Mouse (Mus musculus) heart, postnatal 25 days (tissue): Measurements from ENCODE around the gene Susd1. TPM values are rescaled to one million over a fixed set of nuclear protein-coding genes. Genes with fewer than 3 reads are reported as not detected.
"Not testable (repeated sequence)": the region's sequence is repeated elsewhere in the genome, so short reads cannot be mapped to it uniquely, and the experiment has no call there.

Source experiments
- DNase-seq: peaks from one replicate; pipeline ENCODE4 v3.0.0; 2022; ENCODE audit warnings: low spot score
- intact Hi-C: fragments of 180-260 bp; cut with DNase I; formaldehyde crosslinking; loops from one replicate; pipeline ENCODE4 v1.15.1; 2025
- total RNA-seq, 2 experiments: library from RNA; stranded (reverse); gene quantifications; 2 replicates each; pipeline ENCODE4 v1.2.3; 2021

Gene Susd1
- total RNA-seq, 2 experiments from 2014 or later = 0.94 to 1.6 TPM

DNA sequence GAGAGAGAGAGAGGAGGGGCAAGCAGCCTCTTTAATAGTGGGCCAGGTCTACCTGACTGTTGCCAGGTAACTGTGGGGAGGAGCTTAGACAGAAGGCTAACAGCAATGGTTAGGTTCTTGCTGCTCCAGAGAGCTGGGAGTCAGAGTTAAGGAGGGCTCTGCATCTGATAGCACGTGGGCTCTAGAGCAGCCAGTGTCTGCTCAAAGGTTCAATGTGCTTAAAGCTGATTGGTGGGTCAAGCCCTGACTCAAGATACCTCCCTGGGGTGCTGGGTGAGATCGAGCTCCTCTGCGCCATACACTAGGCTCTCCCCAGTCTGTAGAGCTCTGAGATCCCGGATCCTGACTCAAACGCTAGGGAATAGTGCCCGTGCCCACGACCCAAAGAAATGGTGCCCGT, 136.0 kb downstream of the Susd1 start:
- DNase-seq = no peak
- intact Hi-C loops = no loop called here

DNA sequence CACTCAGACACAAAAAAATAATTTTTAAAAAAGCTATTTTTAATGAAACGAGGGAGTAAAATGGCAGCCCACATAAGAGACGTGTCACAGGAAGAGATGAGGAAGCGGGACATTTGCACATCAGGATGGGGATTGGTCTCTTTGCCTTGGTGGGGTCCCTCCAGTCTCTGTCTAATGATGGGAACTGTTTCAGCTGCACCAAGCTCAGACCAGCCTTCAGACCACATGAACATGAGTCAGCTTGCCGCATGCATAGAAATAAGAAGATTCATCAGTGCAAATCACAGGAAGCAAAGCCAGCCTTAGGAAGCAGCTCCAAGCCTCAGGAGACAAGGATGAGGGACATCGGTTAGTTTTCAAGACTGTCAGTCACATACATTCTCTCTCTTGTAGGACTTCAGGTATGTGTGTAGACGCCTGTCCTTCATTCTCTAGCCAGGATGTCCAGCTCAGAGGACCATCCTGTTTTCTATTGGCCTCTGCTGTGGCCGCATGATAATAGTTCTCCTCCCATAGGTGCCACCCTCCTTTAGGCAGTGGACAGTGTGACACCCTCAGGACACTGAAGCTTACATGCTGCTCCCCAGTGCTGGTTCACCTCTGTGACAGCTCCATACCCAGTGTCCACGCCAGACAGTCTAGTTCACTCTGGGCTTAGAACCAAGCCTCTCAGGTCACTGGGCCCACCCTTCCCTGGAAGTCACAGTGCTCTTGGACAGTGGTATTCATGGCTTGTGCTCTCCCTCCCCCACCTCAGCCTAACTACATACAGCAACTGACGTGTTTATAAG, 137.2 kb downstream of the Susd1 start:
- intact Hi-C loops = no loop called here
- no peak for DNase-seq

DNA sequence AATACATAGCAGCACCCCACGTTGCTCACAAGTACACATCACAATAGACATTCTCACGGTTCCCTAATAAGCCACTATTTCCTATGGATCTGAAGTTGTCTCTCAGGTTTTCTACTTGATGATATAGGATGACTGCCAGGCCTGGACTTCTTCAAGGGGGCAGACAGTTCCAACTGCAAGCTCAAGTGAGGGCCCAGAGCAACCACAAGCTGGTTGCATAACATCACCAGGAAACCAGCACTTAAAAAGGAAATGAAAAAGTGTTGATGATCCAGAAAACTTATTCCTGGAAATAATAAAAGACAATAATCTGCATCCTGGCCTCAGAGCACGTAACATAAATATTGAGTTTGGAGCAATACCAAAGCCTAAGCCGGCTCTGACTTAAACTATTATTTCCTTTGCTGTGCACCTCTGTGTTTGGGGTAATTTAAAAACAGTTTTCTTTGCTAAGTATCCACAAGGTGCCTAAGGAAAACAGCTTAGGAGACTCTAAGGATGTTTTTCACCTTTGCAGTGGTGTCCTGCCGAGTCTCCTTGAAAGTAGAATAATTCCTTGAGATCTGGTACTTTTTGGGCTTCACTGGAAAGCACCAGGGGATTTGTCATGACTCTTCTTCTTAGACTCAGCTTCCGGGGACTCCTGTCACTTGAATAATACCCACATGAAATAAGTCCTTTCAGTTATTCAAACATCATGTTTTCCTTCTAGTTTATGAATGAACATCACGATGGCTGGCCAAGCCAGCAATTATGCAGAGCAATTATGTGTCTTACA, 139.5 kb downstream of the Susd1 start:
- DNase-seq = no peak
- intact Hi-C loops = no loop called here

DNA sequence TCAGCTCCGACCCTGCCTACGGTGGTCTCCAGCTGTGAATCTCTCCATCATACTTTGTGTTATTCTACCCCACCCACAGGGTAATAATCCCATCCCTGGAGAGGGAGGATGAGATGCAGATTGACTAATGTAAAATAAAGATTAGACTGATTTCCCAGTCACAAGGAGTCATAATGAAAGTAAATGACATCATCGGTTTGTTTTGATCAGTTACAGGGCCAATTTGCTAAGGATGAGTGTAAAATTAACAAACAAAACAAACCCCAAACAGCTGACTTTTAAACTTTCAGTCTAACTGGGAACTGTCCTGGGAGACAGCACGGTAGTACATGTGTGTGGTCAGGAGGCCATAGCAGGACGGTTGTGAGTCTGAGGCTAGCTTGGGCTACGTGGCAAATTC, 143.3 kb downstream of the Susd1 start:
- intact Hi-C loops = no loop called here
- DNase-seq = no peak

DNA sequence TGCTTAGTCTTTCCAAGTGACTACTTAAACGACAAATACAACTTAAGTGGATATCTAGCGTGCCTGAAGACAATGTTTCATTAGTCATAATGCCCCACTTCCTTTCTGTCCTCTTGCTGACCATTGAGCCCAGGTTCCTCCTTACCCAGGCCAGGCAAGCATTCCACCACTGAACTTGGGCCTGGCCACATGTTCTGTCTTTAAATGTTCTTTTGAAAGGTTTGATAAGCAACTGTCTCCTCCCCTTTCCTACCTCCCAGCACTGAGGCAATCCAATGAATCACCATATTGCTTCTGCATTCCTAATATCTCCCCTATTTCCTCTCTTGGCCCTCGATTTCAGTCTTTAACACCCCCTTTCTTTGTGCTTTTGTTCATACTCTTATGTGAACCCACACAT, 143.8 kb downstream of the Susd1 start:
- intact Hi-C loops = no loop called here
- no peak for DNase-seq

DNA sequence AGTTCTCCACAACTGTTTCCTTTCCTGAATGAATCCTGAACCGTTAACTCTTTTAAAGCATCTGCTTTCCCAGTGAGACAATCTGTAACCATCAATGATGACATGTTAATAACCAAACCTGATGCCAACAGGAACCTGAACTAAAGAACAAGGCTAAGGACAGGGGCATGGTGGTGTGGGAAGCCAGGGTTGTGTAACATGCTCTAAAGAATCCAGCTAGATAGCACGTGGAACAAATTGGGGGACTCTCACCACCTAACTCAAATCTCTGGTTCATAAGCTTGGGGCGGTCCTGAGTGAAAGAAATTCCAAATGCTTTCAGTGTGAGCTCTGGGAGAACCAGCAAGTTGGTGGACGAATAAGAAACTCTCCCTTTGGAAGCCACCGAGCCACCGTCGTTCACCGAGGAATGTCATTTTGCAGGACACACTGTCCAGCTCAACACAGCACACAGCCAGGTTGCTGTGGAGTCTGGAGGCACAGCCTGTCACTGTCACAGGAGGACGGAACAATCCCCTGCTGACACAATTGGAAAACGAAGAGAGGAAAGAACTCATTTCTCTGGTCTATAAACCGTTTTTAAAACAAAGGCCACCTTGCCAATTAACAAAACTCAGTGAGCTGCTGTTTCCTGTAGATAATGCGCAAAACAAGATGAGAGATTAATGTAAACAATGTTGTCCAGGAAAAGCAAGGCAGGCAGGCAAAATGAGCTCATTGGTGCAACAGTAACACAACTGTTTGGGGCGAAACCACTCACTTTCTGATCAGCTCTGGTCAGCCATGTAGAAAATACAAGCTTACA, 146.3 kb downstream of the Susd1 start:
- intact Hi-C loops = no loop called here
- DNase-seq = no peak

DNA sequence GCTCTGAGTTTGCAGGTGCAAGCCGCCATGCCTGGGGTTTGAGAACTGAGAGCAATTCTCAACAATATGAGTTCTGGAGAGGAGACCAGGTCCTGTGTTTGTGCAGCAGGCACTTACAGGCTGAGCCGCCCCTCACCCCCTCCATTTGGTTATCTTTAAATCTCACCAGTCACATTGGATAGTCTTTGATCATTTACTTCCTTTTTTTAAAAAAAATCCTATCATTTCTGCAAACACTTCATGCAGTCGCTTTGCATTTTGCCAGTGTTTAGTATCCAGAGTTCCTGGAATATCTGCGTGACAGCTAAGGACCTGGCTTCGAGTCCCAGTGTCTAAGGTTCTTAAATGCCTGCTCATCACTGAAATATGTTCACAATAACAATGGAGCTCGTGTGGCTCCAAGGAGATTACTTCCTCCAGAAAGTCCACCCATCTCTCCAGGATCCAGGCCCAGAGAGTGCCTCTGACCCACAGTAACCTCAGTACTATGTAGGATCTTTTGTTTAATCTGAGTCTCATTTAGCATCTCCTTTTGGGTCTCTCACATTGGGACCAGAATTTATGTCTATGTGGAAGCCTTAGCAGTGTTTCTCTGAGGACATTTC, 147.4 kb downstream of the Susd1 start:
- intact Hi-C loops = no loop called here
- DNase-seq = no peak

DNA sequence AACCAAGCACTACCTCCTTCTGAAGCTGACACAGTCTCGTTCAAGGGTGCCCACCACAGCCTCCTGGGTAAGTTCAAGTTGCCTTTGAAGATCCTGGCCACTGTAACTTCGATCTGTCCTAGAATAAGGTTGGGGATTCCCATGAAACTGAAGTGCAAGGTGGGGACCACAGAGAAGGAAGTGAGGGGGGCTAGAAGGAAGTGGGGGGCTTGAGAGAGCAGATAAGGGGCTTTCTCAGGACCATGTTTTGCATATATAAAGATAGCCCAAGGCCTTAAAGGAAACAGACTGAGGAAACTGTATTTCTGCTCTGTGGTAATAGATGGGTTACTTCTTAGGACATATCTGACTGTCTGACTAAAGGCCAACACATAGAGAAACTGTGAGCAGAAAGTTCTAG, 151.3 kb downstream of the Susd1 start:
- no peak for DNase-seq
- intact Hi-C loops = no loop called here

DNA sequence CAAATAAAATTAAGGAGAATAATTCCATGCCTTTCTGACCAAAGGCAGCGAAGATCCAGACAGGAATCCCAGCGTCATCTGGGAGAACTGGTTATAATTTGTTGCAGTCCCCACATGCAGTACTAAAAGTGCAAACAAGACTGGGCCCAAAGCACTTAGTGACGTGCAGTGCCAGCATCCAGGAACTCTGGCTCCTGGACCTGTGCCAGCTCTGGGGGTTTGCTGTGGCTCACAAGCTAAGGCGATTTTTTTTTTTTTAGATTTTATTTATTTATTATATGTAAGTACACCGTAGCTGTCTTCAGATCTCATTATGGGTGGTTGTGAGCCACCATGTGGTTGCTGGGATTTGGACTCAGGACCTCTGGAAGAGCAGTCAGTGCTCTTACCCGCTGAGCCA, 152.1 kb downstream of the Susd1 start:
- DNase-seq, intact Hi-C loops: not testable (repeated sequence)

DNA sequence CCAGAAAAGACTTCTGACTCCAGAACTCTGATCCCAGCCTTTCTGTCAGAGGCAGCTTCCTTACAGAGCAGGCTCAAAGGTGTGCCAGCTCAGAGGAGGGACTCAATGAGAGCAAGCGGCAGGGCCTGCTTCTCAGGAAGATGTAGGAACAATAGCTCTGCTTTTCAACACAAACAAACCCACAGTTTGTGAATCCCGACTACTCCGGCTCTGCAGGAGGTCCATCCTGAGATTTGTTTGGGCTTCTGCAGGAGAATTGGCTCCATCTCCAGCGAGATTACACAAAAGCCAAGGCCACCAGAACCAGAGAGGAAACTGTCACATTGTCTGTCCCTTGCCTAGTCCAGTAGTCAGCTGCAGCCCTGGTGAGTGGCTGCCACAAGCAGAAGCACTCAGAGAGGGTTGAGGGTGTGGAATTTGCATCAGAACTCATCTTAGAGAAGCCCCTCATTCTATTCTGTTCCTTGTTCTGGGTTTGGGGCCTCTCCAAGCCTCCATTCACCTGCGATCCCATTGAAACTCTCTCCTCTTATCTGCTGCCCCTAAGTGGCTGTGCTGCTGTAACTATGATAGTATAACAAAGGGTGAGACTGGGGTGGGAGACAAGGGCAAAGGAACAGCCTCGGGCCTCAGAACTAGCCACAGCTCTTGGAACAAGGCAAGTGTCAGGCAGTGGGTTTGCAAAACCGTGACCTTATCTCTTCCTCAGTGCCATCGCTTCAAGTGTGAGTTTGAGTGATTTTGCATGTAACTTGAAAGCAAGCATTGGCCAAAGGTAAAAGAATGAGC, 155.5 kb downstream of the Susd1 start:
- intact Hi-C loops = no loop called here

DNA sequence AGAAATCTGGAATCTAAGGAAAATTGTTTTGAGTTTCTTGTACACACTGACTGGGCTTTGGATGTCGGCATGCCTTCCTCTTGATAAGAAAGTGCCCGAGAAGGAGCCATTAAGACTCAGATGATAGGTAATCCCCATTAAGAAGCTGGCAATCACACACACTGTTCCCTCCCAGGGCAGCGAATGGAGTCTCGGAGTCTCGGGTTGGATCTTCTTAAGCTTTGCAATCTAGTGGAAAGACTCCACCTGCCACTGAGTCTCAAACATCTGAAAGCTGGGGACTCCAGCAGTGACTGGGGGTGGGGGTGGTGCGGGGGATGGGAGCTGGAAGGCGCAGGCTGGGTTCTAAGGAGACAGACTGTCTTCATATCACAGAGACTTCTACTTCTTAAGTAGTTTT, 156.3 kb downstream of the Susd1 start:
- intact Hi-C loops = no loop called here
- no peak for DNase-seq

More for the DNA sequence above, 155.5 kb downstream of the Susd1 start:
- no peak for DNase-seq

DNA sequence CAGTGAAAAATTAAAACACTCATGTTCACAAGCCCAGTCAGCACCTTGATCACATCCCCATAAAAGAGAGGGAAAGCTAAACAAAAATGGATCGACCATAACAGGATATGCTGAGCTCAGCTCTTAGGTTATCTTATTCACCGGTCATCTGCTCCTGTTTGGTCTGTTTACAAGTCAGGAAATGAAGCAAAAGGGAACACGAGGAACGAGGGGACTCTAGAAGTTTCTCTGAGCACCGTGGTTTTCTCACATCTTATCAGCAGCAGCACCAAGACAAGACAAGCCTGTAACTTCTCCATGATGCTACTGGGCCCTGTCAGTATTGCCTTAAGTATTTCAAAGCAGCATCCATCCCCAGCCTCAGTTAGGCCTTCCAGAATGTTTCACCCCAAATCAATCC, 157.6 kb downstream of the Susd1 start:
- intact Hi-C loops = no loop called here

DNA sequence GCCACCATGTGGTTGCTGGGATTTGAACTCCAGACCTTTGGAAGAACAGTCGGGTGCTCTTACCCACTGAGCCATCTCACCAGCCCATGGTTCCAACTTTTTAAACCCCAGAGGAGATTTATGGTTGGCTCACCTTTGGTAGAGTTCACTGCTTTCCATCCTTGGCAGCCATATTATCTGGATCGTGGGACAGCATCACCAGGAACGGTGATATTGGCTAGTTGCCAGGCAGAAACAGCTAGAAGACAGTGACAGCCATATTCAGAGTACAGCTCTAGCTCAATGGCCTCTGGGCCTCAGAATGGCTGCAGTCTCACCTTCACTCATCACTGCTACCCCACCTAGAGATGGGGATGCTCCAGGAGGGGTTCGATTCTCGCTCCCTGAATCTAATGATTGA, 159.3 kb downstream of the Susd1 start:
- DNase-seq = no peak
- intact Hi-C loops = no loop called here

More for the DNA sequence above, 157.6 kb downstream of the Susd1 start:
- DNase-seq = no peak

DNA sequence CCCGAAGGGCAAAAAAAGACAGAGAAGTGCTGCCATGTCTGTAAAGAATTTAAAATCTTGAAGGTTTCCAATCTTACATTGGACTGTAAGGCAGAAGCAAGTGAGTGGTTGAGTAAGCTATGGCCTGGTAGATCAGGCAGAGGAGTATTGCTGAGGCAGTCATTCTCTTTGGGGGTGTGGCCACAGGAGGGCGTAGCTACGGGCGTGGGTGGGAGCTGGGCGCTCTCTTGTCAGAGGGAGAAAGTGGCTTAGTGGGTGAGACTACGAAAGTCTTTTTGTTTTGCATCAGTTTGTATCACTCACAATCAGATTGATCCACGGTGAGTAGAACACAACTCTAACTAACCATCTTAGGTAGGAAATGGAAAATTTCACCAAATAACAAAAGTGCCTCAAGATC, 160.0 kb downstream of the Susd1 start:
- intact Hi-C loops = no loop called here
- DNase-seq = no peak

DNA sequence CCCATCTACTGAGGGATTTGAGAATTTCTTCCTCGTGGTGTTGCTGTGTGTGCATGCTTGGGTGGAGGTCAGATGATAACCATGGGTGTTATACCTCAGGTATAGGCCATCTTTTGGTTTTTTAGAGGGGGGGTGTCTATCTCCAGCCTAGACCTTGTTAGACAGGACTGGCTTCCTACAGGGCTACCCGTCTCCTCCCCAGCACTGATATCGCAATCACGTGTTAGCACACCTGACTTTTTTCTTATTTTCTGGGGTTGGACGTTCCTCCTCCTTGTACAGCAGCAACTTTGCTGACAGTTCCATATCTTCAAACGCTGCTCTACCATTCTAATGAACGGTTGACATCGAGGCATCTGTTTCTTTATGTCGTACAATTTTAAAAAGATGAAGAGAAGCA, 160.5 kb downstream of the Susd1 start:
- DNase-seq = no peak
- intact Hi-C loops = no loop called here

DNA sequence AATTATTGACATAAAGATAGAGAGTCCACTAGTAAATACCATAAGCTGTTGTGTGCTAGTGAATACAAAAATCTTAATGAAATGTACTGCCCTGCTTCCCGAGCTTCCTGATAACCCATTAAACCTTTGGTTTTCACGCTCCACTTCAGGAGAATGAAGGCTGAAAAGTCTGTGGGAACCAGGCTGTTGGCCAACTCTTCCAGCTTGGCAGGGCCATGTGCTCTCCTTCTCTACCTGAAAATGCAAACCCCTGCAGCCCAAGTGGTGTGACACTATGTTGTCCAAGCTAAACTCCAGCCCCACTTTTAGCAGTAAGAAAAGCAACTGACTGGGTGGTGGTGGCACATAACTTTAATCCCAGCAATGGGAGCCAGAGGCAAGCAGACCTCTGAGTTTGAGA, 162.5 kb downstream of the Susd1 start:
- DNase-seq = no peak
- intact Hi-C loops = no loop called here

DNA sequence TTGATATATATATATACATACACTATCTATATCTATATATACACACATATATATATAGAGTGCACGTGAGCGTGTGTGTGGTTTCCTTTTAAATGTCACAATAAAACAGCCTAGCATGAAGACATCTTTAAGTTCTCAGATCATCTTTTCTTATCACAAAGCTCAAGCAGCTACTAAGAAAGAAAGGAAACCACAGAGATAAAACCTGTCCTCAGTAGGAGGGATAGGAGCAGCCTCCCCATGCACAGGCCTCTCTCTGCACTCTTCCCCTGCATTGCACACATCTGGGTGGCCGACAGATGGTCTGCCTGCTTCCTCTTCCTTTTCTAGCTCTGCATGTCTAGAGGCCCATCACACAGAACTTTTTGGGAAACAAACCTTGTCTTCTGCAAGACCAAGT, 162.9 kb downstream of the Susd1 start:
- DNase-seq = no peak
- intact Hi-C loops = no loop called here

DNA sequence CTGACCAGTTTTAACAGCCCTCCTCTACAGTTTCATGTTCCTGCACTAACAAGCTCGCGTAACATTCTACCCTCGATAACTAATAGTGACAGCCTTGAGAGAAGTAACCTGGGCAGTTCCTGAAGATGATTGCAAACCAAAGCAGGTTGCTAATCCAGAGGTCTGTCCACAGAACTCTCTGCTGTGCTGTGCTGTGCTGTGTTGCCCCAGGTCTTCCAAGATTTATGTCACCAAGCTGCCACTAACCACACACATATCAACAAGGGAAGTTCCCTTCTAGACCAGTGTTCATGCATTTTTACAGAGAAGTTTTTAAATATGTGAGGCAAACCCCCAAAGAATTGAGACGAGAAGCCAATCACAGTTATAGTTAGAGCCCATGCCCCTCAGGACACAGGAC, 164.3 kb downstream of the Susd1 start:
- no peak for DNase-seq
- intact Hi-C loops = no loop called here

DNA sequence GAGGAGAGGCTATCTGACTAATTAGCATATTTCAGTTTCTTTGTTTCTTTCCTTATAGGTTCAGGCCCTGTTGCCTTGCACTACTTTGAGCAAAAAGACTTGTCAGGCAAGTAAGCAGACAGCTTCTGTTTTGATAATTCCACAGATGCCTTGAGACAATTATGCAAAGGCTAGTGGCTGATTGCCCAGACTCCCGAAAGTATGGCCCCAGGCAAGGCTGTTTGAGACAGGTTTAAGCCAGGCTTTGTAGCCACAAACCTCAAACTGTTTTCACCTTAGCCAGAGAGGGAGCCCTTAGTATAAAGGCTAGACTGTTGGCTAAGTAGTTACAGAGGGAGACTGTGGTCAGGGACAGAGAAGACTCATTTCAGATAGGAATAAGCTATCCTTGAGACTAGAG, 165.1 kb downstream of the Susd1 start:
- DNase-seq = no peak
- intact Hi-C loops = no loop called here

DNA sequence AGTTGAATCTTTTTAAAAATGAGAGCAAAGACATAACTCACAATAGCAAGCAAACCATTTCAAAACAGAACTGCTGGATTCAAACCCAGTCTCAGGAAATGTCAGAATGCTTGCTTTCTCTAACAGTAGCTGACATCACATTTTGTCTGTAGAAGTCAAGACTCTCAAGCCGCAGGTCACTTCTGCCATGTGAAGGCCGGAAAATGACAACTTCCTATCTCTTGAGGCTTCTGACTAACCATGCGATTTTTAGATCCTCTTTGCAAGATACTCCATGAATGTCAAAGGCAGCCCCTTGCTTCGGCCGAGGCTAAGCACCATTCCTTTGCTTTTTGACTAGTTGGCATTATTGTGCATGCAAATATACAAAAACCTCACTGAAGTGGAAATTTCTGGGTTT, 172.8 kb downstream of the Susd1 start:
- intact Hi-C loops = no loop called here
- no peak for DNase-seq
